Mouse (Mus musculus) thymus, adult 18-20 months (tissue): ENCODE results near the gene Pax2.

Source experiments
- DNase-seq, 2 experiments: peaks; one replicate each; pipeline ENCODE4 v3.0.0; 2022; ENCODE audit warnings: mixed read lengths in 2 of 2

Gene Pax2

DNA sequence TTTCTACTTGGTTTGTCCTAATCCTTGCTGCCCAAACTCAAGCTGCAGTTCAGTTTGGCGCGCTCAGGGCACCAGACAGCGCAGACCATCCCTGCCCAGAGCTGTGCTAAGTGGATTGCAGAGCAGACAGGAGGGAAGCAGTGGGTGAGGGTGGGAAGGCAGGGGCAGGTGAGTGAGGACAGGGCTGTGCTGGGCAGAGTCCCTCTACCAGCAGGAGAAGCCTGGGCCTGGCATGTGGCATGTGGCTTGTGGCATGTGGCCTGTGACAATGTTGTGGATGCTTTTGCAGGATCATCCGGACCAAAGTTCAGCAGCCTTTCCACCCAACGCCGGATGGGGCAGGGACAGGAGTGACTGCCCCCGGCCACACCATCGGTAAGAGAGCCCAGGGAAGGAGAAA is 32.6 kb downstream of the Pax2 start:
- no peak for DNase-seq

DNA sequence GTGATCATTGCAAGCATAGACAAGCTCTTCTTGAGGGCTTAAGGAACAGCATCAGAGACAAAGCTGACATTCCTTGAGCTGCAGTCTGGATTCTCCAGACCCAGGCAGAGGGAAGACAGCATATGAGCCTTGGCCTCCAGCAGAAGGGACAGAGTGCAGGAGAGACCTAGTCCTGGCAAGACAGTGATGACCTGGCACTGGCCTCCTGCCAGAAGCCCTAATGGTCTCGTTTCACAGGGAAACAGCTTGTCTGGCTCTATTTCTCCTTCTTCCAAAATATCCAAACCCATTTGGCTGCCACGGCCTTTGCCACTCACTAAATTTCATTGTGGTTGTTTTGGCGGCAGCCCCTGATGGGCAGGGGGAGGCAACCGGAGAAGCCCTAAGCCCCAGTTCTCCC is 36.1 kb downstream of the Pax2 start:
- DNase-seq = no peak

DNA sequence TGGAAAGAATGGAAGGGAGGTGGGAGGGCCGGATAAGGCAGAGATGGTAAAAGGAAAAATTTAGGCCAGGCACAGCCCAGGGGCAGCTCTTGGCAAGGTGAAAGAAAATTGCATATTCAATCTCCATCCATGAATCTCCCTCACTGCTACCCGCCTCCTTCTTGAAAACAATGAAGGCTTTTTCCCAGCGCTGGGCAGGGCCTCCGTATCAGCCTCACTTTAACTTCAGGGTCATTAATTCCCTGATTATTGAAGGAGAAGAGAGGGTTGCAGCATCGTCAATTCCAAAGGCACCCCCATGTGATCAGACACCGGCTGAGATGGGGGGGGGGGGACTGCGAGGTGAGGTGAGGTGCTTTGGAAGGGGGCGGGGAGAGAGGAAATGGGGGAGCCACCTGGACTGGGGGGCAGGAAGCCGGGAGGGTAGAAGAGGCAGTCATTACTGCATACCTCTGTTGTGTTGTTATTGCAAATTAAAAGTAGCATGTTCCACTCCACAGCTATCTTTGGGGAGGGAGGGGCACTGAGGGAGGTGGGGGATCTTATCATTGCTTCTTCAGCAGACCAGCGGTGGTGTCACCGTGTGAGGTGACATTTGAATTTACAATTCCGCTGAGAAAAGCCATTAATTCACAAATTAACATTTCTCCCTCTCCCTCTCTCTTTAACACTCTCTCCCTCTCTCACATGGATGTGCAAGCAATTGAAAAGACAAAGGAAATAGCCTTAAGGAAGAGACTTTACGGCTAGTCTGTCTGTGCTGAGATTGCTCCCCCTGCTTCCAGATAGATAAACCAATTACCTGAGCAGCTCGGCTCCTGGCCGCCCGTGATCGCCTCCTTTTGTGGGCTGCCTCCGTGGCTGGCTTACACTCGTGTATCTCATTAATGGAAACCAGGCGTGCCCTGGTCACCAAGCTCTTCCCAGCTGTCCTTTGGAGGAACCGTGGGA is 41.5 kb downstream of the Pax2 start:
- DNase-seq = no peak

DNA sequence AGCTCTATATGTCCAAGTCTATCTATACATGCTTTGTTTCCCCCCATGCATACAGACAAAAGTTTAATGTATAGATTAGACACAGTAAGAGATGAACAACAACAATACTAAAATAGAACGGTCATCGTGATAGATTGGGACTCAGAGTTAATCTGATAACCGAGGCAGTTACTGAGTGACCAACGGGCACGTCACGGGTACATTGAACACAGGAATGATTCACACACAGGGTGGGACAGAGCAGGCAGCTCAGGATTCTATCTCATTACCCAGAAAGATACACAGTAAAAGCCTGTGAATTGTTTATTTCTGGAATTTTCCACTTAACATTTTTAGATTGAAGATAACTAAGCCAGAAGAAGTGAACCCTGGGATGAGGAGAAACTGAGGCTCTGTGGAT is 42.9 kb downstream of the Pax2 start:
- DNase-seq = no peak

DNA sequence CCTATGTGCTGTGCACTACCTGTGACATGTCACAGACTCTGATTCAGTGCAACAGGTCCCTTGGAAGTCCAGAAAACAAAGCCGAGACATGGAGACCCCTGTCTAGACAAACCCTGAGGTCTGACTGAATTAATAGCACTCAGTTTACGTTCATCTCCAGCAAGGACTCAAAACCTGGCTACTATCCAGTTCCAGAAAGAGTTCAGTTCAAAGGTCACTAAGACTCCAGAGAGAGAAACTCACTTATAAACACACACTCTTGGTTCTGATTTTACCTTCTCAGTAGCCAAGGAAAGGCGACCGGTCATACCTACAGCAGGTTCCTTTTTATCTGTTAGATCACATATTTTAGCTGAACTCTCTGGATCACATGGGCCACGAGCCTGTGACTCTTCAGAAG is 43.3 kb downstream of the Pax2 start:
- DNase-seq = no peak

DNA sequence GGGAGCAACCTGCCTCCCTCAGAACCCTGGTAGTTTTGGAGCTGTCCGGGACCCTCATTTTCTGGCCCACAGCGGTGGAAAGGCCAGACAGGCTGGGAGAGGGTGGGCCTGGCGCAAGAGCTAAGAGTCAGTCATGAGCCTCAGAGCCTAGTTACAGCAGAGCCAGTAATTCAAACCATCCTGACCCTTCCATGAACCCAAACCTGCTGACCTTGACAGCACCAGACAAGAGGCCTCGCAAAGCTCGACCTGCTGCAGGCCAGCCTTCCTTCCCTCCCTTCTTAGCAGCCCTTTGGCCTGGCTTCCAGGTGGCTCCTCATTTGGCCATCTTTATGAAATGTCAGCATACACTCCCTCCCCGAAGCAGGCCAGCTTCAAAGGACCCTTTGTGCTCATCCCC is 44.5 kb downstream of the Pax2 start:
- no peak for DNase-seq

DNA sequence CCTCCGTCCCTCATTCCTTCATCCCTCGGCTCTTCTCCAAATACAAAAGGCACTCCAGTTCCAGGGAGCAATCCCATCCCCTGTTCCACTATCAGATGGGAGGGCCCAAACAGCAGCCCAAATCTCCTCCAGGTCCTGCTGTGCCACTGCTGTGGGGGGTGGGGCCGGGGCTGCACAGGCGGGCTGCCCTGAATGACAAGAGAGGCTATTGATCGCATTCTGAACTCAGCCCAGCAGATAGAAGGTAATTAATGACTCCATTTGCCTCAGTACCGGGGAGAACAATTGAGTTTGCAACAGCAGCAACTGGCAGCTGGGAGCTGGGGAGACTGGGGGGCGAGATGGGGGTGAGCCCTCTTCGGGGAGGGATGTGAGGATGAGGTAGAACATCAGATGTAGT is 52.9 kb downstream of the Pax2 start:
- DNase-seq = no peak

DNA sequence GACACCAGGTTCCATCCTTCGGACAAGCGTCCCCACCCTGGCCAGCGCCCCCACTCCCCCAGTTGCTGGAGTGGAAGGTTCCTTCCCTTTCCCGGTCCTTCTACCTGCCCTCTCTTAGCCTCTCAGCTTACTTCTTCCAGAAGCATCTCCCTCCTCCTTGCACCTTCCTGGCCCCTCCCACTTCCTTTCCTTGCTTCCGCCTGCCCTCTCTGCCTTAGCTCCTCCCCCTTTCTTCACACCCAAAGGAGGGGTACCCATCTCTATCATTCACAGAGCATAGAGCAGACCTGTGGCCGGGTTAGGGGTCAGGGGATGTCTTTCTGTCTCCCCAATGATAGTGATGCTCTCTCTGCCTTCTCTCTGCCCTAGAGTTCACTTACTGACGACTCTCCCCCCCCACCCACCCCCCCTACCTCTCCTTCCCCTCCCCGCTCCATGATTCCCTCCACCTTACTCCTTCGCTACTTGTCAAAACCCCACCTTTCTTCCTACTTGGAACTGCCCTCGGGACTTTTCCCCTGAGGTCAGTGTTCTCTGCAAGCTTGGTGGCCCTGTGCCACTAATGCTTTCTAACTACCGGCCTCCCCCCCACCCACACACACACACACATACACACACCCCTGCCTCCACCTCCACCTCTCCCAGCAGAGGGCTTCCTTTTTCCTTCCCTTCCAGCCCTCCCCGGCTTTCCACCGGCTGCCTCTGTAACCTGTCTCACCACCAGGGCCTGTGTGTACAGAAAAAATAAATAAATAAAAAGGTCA is 57.0 kb downstream of the Pax2 start:
- DNase-seq = no peak

DNA sequence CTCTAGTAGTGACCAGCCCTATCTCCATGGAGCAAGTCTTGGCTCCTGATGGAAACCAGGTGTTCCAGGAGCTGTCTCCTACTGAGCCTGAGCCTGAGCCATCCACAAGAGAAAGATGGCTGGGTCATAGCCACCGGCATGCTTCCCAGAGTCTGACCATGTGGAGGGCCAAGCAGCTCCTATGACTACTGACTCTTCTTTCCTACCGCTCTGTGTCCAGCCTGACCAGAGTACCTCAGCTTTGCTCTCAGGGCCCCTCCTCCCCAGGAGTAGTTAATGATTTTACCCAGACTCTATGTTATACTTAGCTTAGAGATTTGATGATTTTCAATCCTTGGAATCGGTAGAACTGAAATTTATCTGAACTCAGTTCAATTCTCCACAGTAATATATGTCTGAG is 59.3 kb downstream of the Pax2 start:
- no peak for DNase-seq

DNA sequence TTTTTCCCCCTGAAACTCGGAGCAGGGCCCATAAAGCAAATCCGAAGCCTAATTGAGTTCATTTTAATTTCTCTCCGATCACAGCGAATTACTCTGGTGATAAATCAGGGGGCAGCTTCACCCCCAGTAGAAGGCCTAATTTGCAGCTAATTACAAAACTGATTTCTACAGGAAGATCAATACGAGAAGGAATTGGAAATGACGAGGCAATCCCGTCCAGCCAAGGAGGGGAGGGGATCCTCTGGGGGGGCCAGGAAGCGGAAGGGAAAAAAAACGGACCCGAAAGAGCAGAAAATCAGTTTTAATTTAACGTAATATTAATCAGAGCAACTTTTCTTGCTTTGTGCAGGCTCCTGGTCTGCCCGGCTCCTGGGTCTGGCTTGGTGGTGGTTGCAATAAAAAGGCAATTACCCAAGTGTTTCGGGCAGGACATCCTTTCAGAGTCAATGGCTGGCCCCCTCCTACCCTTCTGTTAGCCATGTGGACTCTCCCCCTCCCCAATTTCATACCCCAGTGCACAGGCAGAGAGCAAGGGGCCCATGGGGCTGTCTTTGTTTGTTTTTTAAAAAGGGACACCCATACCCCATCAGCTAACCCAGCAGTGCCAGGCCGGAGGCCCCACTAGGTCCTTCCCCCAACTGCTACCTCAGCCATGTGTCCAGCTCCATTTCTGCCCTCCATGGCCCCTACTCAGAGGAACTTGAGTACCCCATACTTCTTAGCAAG is 61.7 kb downstream of the Pax2 start:
- no peak for DNase-seq

DNA sequence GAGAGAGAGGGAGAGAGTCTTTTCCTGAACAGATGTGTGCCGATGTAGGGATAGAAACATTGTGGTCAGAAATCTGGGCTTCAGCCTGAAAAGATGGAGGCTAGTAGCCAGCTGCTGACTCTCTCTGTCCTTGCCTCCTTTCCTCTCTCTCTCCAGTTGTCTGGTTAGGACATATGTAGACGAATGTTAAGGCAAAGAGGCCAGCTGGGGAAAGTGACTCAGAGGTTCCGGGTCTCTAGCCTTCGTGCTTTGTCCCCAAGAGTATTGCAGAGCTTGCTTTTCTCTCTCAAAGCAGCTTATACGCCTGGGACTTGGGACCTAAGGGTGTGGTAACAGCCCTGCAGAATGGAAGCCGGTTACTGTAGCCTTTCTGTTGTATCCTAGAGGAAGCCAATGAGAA is 62.8 kb downstream of the Pax2 start:
- no peak for DNase-seq

DNA sequence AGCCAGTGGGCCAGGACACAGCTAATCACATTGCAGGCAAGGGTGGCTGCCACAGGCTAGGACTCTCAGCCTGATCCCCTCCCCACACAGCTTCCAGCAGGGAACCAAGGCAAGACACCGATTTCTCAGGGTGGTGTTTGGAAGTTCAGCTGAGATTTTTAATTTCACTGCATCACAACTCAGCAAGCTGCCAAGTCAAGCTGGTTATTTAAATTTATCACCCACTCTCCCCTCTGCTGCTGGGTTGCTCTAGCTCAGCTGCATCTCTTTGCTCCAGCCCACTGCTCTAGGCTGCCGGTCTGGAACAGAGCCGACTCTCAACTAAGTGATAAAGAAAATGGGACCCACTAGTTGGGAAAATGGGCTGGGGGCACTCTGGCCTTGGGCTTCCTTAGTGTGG is 65.7 kb downstream of the Pax2 start:
- DNase-seq = no peak

DNA sequence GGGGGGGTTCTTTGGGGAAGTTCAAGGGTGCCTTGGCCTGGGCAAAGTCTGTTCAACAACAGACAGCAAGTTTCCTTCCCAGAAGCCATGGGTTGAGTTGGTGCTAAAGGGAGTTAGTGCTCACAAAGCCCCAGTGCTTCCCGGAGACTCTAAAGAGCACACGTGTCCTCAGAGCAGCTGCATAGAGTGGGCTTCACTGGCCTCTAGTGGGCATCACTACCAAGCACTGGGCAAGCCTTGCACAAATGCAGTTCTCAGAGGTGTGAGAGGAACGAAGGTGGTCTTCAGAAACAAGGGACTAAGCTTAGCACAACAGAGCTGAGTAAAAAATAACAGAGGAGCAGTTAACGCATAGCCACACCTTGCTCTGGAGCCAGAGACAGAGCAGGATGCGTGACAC is 66.5 kb downstream of the Pax2 start:
- no peak for DNase-seq

DNA sequence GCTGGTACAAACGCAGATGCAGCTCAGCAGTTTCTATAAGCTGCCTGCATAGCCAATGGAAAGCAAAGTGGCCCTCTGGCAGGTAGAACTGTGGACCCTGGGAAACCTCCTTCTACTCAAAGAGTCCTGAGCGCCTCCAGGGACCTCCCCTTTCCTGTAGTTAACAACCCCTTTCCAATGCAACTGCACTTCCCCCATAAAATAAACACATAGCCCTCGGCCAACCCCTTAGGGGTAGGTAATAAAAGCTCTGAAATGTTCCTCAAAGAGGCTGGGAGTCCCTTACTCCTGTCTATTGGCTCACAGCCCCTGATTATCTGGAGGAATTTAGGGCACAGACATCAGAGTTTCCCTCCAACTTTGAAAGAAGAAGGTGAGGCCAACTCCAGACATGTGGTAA is 67.8 kb downstream of the Pax2 start:
- DNase-seq = no peak

DNA sequence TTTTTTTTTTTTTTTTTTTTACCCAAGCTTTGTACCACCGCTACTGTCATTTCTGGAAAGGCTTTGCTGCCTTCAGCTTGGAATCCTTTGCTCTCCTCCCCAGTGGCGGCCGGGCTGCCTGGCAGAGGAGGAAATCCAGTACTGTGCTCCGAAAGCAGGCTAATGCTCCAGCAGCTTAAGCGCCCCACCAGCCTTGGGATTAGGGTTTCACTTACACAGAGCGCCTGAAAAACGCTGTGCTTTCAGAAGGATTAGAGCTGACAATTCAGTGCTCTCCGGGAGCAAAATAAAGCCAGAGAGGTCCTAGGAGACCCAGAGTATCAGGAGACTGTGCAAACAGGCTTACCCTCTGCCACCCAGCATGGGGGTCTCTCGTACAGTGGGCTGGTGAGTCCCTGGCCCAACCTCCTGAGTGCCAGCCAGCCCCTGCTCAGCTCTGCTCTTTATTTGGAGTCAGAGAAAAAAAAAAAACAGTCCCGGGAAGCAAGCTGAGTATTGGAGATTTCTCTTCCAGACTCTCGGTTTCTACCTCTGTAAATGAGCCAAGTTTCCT is 69.4 kb downstream of the Pax2 start:
- no peak for DNase-seq

DNA sequence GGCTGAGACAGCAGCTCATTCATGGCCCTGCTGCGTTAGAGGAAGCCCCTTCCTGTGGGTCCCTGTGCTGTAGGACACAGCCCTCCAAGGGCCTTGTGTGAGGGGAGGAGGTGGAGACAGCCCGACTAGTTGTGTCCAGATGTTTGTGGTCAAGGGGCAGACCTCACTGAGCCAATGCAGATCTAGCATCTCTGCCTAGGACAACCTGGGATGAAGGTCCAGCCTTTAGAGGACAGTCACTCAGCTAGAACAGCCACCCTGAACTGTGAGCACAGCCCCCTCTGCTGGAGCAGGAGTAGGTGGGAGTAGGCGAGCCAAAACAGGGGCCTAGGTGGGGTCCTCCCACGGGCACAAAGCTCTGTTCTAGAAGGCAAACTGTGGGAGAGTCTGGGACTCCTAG is 70.0 kb downstream of the Pax2 start:
- DNase-seq = no peak

DNA sequence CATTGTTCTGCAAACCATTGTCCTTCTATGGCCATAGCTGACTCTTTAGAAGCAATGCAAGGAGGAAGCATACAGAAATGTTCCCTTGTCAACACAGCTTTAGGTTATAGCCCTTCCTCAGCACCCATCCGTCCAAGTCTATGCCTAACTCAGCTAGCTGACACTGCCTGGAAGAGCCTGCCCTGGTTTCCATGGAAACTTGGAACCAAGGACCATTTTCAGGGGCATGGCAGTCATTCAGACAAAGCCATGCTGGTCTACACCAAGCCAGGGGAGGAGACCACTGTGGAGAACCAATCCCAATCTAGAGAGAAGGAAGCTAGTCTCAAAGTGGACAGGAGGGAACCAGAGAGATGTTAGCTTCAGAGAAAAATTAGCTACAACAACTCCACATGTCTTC is 77.5 kb downstream of the Pax2 start:
- no peak for DNase-seq

DNA sequence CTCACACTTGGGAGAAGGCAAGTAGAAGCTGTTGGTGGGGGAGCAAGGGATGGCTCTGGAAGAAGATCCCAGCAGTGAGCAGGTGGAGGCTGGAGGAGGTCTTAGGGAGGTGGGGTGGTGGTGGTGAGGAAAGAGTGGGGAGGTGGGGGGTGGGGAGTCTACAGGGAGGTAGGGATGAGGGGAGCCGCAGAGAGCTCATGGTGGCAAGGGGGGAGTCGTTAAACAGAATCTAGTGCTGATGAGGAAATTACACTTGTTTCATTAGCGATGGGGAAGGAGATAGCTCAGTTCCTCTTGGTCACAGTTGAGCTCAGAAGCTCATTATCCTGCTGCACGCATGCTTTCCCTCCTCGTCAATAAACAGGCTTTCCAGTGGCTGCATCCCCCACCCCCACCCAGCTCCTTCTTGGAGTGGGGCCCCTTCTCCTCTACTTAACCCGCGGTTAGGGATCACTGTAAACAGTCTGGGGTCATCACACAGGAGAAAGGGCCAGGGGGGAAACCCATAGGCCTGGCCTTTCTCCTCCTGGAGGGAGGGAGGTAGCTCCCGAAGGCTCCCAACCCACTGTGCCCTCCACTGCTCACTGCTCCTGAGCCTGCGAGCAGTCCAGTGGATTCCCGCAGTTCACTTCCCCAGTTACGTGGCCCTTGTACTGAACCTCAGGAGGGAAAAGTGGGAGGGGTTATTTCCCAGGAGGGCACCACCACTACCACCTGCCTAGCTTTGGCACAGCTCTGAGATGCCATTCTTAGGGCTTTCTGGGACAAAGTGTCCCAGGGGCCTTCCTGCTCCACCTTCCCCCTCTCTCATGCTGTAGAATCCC is 78.6 kb downstream of the Pax2 start:
- no peak for DNase-seq

DNA sequence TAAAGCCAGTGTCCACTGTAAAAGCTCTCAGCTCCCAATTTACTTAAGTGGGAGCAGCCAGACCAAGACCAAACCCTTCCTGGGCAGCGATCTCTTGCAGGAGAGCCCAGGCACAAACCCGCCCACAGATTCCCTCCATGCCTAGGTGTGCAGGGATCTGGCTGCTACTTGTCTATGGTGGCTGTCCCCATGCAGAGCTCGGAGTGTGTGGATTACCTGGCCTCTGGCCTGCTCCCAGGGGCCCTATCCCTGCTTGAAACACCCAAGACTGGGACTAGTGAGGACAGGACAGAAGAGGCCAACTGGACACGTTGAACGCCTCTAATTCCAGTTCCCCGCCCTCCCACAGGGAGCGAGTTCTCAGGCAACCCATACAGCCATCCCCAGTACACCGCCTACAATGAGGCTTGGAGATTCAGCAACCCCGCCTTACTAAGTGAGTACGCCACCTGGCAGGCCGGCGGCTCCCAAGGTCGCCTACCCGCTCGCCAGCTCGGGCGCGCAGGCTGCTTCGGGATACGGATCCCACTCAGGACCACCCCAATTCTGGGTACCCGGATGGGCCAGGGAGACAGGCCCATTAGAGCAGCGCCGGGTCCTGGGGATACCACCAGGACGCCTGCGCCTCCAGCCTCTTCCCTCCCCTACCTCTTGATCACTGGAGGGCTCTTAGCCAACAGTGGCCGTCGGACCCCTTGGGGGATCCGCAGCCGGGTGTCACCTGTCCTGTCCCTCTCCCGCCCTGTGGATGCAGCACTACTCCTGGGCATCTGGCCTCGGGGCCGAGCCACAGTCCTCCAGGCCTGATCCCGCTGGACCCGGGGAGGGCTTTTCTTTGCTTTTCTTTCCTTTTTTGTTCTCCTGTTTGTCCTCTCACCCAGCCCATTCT is 79.4 kb downstream of the Pax2 start:
- DNase-seq = no peak

DNA sequence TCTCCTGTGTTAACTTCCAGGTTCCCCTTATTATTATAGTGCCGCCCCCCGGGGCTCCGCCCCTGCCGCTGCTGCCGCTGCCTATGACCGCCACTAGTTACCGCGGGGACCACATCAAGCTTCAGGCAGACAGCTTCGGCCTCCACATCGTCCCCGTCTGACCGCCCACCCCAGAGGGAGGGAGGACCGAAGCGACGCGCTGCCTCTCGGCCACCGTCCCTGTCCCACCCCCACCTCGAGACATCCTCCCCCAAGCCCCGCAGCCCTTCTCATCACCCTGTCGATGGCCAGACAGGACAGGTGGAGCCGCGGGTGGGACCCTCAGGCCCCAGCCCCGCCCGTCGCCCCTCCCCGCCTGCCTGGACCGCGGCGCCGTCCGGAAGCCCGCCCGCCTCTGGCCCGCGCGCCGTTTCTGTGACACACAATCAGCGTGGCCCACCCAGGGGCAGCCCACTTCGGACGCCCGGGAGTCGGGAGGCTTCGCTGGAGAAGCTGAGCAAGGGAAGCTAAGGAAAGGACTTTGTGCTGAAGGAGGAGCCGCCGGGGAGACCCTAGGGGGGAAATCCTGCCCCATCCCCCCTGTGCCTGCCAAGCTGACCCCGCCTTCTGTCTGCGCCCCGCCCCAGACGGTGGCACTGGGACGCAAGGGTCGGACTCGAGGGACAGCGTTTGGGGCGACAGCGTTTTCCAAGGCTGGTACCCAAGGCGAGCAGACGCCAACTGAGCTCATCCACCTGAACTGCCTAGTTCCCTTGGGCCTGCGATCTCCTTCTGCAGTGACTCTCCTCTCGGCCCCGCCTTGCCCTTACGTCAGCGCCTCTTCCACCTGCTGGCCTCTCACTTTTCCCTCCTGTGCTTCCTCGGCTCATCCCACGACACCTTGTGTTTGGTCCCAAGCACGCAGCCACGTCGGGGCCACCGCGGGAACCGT is 80.4 kb downstream of the Pax2 start:
- no peak for DNase-seq
